Mouse (Mus musculus) ES-Bruce4 (cell line): Measurements from ENCODE around the gene Amotl2. TPM values are rescaled to one million over a fixed set of nuclear protein-coding genes. Genes with fewer than 3 reads are reported as not detected.

Experiments
- H3K27ac ChIP-seq: 2 replicates; pipeline ENCODE4 v1.5.1; 2012; ENCODE audit warnings: low read length, inconsistent platforms; ENCODE audit not compliant: insufficient read depth
- H3K27me3 ChIP-seq: 2 replicates; pipeline ENCODE4 v1.6.1; 2012; ENCODE audit warnings: mild to moderate bottlenecking, low read length, inconsistent platforms; ENCODE audit not compliant: control insufficient read depth, poor library complexity, insufficient read depth, severe bottlenecking
- H3K36me3 ChIP-seq: 2 replicates; pipeline ENCODE4 v1.6.1; 2012; ENCODE audit warnings: inconsistent platforms, mild to moderate bottlenecking, low read length, moderate library complexity; ENCODE audit not compliant: control insufficient read depth, poor library complexity, insufficient read depth, severe bottlenecking
- H3K4me1 ChIP-seq: one replicate; pipeline ENCODE4 v1.8.1; 2011; ENCODE audit warnings: low read length; ENCODE audit not compliant: control insufficient read depth, insufficient read depth
- H3K4me3 ChIP-seq: 2 replicates; pipeline ENCODE4 v1.5.1; 2011; ENCODE audit warnings: low read depth, mild to moderate bottlenecking, low read length
- H3K9ac ChIP-seq: 2 replicates; pipeline ENCODE4 v1.6.1; 2012; ENCODE audit warnings: low read depth, mild to moderate bottlenecking, inconsistent platforms; ENCODE audit not compliant: poor library complexity, severe bottlenecking
- H3K9me3 ChIP-seq: replicated peaks from 2 replicates; pipeline ENCODE4 v1.6.1; 2012; ENCODE audit warnings: mild to moderate bottlenecking, low read length, inconsistent platforms; ENCODE audit not compliant: control insufficient read depth, poor library complexity, insufficient read depth, severe bottlenecking
- CTCF ChIP-seq: IDR thresholded peaks from one replicate; pipeline ENCODE4 v1.8.1; 2011; ENCODE audit warnings: low read depth, low read length
- EP300 ChIP-seq: IDR thresholded peaks from 2 replicates; pipeline ENCODE4 v1.6.1; 2011; ENCODE audit warnings: low read depth, low read length; ENCODE audit not compliant: insufficient read depth
- POLR2A ChIP-seq: IDR thresholded peaks from one replicate; pipeline ENCODE4 v1.8.1; 2011; ENCODE audit warnings: low read length; ENCODE audit not compliant: insufficient read depth
- polyA plus RNA-seq: library from polyadenylated mRNA; stranded (reverse); fragments of >200 nt; gene quantifications from 2 replicates; pipeline ENCODE4 v1.2.4, GENCODE M21; 2011; ENCODE audit warnings: low read depth; ENCODE audit not compliant: missing spikeins, insufficient read depth, insufficient read length

Gene Amotl2
- polyA plus RNA-seq, 1 experiment, result 227 TPM

GRCm38 (mm10) chr9:102733999-102734738, 17.7 kb downstream of the Amotl2 start:
- Histone ChIP-seq H3K9me3 (no peaks in the 10 kb centered on the region), H3K4me3 (no peak overlapping the region), H3K4me1 (peaks cover 2% of the 10 kb centered on the region), H3K27ac (no peak overlapping the region), H3K36me3 (peaks cover 42% of the 10 kb centered on the region), H3K27me3 (no peaks in the 10 kb centered on the region), H3K9ac (no peak overlapping the region)
- TF ChIP-seq EP300, result no peak
- no peak for TF ChIP-seq CTCF
- no peak for TF ChIP-seq POLR2A

- H3K27ac ChIP-seq, result no peak overlapping the region
- no peak for TF ChIP-seq POLR2A
- H3K9ac ChIP-seq, result no peak overlapping the region
- H3K36me3 ChIP-seq, result peaks cover 37% of the 10 kb centered on the region
- no peaks in the 10 kb centered on the region for H3K27me3 ChIP-seq
- H3K4me1 ChIP-seq, result peaks cover 2% of the 10 kb centered on the region
- H3K9me3 ChIP-seq, result no peaks in the 10 kb centered on the region
- no peak overlapping the region for H3K4me3 ChIP-seq
Measured at GRCm38 (mm10) chr9:102734739-102735075, 18.2 kb downstream of the Amotl2 start.

- Histone ChIP-seq H3K27me3 (no peaks in the 10 kb centered on the region), H3K36me3 (peaks cover 32% of the 10 kb centered on the region), H3K27ac (no peak overlapping the region), H3K9ac (no peak overlapping the region), H3K4me3 (no peak overlapping the region), H3K4me1 (peaks cover 2% of the 10 kb centered on the region), H3K9me3 (no peaks in the 10 kb centered on the region)
- TF ChIP-seq CTCF (no peak), EP300 (no peak), POLR2A (no peak)
Measured at GRCm38 (mm10) chr9:102735231-102735630, 18.8 kb downstream of the Amotl2 start.

GRCm38 (mm10) chr9:102735996-102736395, 19.5 kb downstream of the Amotl2 start:
- peaks cover 25% of the 10 kb centered on the region for H3K36me3 ChIP-seq
- H3K9me3 ChIP-seq, result no peaks in the 10 kb centered on the region
- no peak overlapping the region for H3K27ac ChIP-seq
- H3K4me3 ChIP-seq, result no peak overlapping the region
- no peak for TF ChIP-seq CTCF
- TF ChIP-seq EP300, result no peak
- TF ChIP-seq POLR2A, result no peak
- no peaks in the 10 kb centered on the region for H3K27me3 ChIP-seq
- peaks cover 2% of the 10 kb centered on the region for H3K4me1 ChIP-seq
- H3K9ac ChIP-seq, result no peak overlapping the region

GRCm38 (mm10) chr9:102737405-102737804, 20.9 kb downstream of the Amotl2 start:
- no peaks in the 10 kb centered on the region for H3K27me3 ChIP-seq
- H3K4me1 ChIP-seq, result peaks cover 2% of the 10 kb centered on the region
- H3K36me3 ChIP-seq, result peaks cover 11% of the 10 kb centered on the region
- TF ChIP-seq CTCF (no peak), EP300 (no peak), POLR2A (no peak)
- H3K27ac ChIP-seq, result no peak overlapping the region
- no peak overlapping the region for H3K4me3 ChIP-seq
- H3K9me3 ChIP-seq, result no peaks in the 10 kb centered on the region
- H3K9ac ChIP-seq, result no peak overlapping the region

GRCm38 (mm10) chr9:102746753-102747152, 30.3 kb downstream of the Amotl2 start:
- H3K36me3 ChIP-seq, result no peaks in the 10 kb centered on the region
- no peak overlapping the region for H3K4me3 ChIP-seq
- no peaks in the 10 kb centered on the region for H3K9me3 ChIP-seq
- no peak overlapping the region for H3K27ac ChIP-seq
- no peak overlapping the region for H3K9ac ChIP-seq
- H3K4me1 ChIP-seq, result no peaks in the 10 kb centered on the region
- H3K27me3 ChIP-seq, result no peaks in the 10 kb centered on the region
- no peak for TF ChIP-seq POLR2A
- TF ChIP-seq EP300, result no peak
- TF ChIP-seq CTCF, result no peak
